Mouse (Mus musculus) liver, embryonic 16.5 days (tissue): Measurements from ENCODE around the gene Slit2. TPM values are rescaled to one million over a fixed set of nuclear protein-coding genes. Genes with fewer than 3 reads are reported as not detected.
"Not testable (repeated sequence)": the region's sequence is repeated elsewhere in the genome, so short reads cannot be mapped to it uniquely, and the experiment has no call there.

Source experiments
- ATAC-seq: fragments of 200-750 bp; cut with Nextera tagmentation; 2 replicates; pipeline ENCODE4 v1.8.0; 2017; ENCODE audit warnings: low read depth, mild to moderate bottlenecking, moderate number of reproducible peaks, moderate library complexity
- H3K27ac ChIP-seq: fragments of 300-500 bp; sonication (generic); 2 replicates; pipeline ENCODE4 v1.5.1; 2014; ENCODE audit warnings: mild to moderate bottlenecking, low read length
- H3K27me3 ChIP-seq: fragments of 300-500 bp; sonication (generic); 2 replicates; pipeline ENCODE4 v1.6.1; 2014; ENCODE audit warnings: low read depth, low read length, mixed read lengths; ENCODE audit not compliant: control insufficient read depth, insufficient read depth
- H3K36me3 ChIP-seq: fragments of 300-500 bp; sonication (generic); 2 replicates; pipeline ENCODE4 v1.6.1; 2014; ENCODE audit warnings: mild to moderate bottlenecking; ENCODE audit not compliant: control insufficient read depth, insufficient read depth
- H3K4me1 ChIP-seq: fragments of 300-500 bp; sonication (generic); 2 replicates; pipeline ENCODE4 v1.6.1; 2014; ENCODE audit warnings: low read depth, low read length, mixed read lengths; ENCODE audit not compliant: control insufficient read depth
- H3K4me2 ChIP-seq: fragments of 300-500 bp; sonication (generic); 2 replicates; pipeline ENCODE4 v1.6.1; 2014; ENCODE audit warnings: low read depth, low read length, mixed read lengths
- H3K4me3 ChIP-seq: fragments of 300-500 bp; sonication (generic); 2 replicates; pipeline ENCODE4 v1.5.1; 2014; ENCODE audit warnings: low read depth, mild to moderate bottlenecking, low read length
- H3K9ac ChIP-seq: fragments of 300-500 bp; sonication (generic); 2 replicates; pipeline ENCODE4 v1.6.1; 2014; ENCODE audit warnings: low read depth, low read length
- H3K9me3 ChIP-seq: fragments of 300-500 bp; sonication (generic); replicated peaks from 2 replicates; pipeline ENCODE4 v1.6.1; 2016; ENCODE audit warnings: low read length; ENCODE audit not compliant: control insufficient read depth
- WGBS: fragments of 180-500 bp; shearing (Covaris S2); extraction: QIAGEN DNeasy Blood & Tissue Kit; methylation state at CpG from one replicate; pipeline ENCODE4 v1.1.7; 2014; ENCODE audit not compliant: insufficient replicate concordance; 5-methylcytosine and 5-hydroxymethylcytosine counted together
- polyA plus RNA-seq: library from polyadenylated mRNA; unstranded; fragments of >200 nt; fragmentation: Nextera tagmentation; extraction: Ambion mirVana; gene quantifications from 2 replicates; pipeline ENCODE4 v1.2.1, GENCODE M21; 2015

Slit2 gene
- polyA plus RNA-seq, 1 experiment from 2014 or later = 0.47 TPM

DNA sequence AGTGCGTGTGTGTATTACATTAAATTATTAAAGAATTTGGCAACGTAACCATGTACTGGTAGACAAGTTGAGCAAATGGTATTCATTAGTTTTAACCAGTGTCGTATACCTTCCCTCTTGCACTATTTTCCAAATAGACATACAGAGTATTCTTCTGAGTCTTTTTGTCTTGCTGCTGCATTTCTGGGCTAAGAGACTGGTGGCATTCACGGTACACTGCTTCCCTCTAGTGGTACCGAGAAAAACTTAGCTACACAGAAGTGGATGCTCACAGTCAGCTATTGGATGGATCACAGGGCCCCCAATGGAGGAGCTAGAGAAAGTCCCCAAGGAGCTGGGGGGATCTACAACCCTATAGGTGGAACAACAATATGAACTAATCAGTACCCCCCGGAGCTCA is 257.8 kb downstream of the Slit2 start:
- H3K4me1 ChIP-seq, H3K27ac ChIP-seq, H3K4me2 ChIP-seq, ATAC-seq, H3K27me3 ChIP-seq, H3K9me3 ChIP-seq, H3K9ac ChIP-seq, H3K36me3 ChIP-seq, H3K4me3 ChIP-seq: not testable (repeated sequence)
- WGBS = 33% methylated on average over 6 of the region's 6 CpGs

DNA sequence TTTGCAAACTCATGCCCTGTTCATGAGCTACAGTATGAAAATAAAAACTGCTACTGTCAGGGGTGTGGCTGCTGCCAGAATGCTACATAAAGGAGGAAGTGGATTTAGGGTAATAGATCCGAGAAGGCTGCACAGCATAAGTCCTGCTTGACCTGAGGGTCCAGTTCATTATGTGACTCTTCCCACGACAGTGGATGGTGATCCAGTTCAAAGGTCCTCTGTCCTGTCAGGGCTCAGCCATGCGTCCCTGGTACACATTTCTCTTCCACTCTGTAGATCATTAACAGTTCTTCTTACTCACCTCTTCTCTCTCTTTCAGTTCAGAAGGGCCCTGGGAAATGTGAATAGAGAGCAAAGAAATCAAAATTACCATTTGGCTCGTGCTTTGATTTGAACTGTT is 265.4 kb downstream of the Slit2 start:
- Histone ChIP-seq H3K9ac (no peak overlapping the region), H3K27ac (no peak overlapping the region), H3K36me3 (no peaks in the 10 kb centered on the region), H3K4me3 (no peak overlapping the region), H3K27me3 (no peaks in the 10 kb centered on the region), H3K4me1 (no peaks in the 10 kb centered on the region), H3K9me3 (no peaks in the 10 kb centered on the region), H3K4me2 (no peak overlapping the region)
- peak; percentile 87 for ATAC-seq
- 41% methylated on average over 4 of the region's 4 CpGs for WGBS

DNA sequence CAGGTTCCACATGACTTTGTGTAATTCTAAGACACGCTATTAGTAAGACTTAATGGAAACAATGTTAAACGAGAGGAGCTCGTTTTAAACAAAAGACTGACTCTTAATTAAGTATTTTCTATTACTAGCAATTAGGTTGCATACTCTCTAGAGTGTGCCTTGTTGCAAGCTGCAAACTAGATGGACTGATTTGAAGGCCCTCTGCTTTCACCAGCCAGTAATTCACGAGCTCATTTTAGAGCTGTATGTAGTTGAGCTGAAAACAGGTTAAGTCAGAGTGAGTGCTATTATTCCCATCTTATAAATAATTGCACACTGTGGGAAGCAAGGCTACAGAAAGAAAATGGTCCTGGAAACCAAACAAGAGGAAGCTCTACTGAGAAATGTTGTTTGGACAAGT is 294.6 kb downstream of the Slit2 start:
- no peak overlapping the region for H3K27ac ChIP-seq
- H3K9me3 ChIP-seq = no peaks in the 10 kb centered on the region
- no peaks in the 10 kb centered on the region for H3K4me1 ChIP-seq
- ATAC-seq = no peak
- WGBS = 61% methylated on average over 4 of the region's 4 CpGs
- H3K4me3 ChIP-seq = no peak overlapping the region
- H3K9ac ChIP-seq = no peak overlapping the region
- no peaks in the 10 kb centered on the region for H3K36me3 ChIP-seq
- H3K4me2 ChIP-seq = no peak overlapping the region
- H3K27me3 ChIP-seq = no peaks in the 10 kb centered on the region

DNA sequence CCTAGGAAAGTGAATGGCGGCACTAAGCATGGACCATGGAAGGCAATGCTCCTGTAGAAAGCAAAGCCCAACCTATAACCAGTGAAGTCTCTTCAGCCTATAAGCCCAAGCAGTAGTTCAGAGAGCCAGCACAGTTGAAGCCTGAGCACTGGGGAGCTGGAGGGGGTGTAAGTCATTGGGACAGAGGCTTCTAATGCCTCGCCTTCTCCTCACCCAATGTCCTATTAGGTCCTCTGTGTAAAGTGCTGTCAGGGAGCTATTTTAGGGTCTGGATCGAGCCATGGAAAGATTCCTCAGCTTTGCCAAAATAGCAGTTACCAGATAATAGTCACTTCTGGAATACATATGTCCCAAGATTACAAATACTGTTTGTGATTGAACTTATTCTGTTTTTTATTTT is 318.2 kb downstream of the Slit2 start:
- no peak for ATAC-seq
- Histone ChIP-seq H3K9me3 (no peaks in the 10 kb centered on the region), H3K36me3 (no peaks in the 10 kb centered on the region), H3K9ac (no peak overlapping the region), H3K4me1 (no peaks in the 10 kb centered on the region), H3K4me2 (no peak overlapping the region), H3K27me3 (no peaks in the 10 kb centered on the region), H3K4me3 (no peak overlapping the region), H3K27ac (no peak overlapping the region)
- WGBS = 64% methylated on average over 3 of the region's 3 CpGs

DNA sequence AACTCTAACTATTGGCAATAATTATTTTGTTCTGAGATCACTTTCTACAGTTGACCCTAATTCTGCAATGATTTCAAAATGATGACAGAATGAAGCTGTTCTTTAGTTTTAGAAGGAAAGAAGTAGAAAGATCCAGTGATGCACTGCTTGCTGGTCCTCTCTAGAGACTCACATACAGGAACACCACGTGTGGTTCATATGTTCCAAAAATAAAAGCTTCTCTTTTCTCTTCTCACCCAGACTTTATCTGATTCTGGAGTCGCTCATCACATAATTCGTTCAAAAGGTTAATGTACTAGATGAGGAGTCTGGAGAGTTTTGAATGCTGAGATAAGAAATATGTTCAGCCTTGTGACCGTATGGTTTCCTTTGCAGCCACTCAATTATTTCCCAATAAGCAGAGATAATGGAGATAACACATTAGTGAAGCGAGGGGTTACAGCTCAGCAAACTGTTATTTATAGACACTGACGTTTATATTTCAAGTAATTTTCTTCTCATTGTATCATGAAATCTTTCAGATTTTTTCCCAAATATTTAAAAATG is 332.2 kb downstream of the Slit2 start:
- no peak overlapping the region for H3K9ac ChIP-seq
- no peak overlapping the region for H3K4me3 ChIP-seq
- no peaks in the 10 kb centered on the region for H3K9me3 ChIP-seq
- 17% methylated on average over 6 of the region's 6 CpGs for WGBS
- H3K36me3 ChIP-seq = no peaks in the 10 kb centered on the region
- H3K4me1 ChIP-seq = no peaks in the 10 kb centered on the region
- no peak for ATAC-seq
- no peak overlapping the region for H3K27ac ChIP-seq
- H3K4me2 ChIP-seq = no peak overlapping the region
- no peaks in the 10 kb centered on the region for H3K27me3 ChIP-seq

DNA sequence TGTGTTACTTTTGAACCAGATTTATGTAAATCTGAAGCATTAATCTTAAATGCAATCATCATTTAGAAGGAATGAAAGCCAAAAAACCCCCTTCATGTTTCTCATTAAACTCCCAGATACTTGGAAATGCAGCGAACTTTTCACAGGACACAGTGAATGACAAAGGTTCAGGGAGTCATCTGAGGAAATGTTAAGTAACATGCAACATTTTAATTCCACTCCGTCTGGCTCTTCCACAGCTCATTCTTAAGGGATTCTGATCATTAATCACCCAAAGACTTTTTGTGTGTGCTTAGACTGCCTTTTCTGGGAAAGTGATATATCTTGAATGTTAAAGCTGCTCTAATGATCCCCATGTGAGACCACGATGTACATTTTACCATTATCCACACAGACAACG is 337.7 kb downstream of the Slit2 start:
- Histone ChIP-seq H3K9ac (no peak overlapping the region), H3K4me2 (no peak overlapping the region)
- WGBS = 64% methylated on average over 4 of the region's 4 CpGs

DNA sequence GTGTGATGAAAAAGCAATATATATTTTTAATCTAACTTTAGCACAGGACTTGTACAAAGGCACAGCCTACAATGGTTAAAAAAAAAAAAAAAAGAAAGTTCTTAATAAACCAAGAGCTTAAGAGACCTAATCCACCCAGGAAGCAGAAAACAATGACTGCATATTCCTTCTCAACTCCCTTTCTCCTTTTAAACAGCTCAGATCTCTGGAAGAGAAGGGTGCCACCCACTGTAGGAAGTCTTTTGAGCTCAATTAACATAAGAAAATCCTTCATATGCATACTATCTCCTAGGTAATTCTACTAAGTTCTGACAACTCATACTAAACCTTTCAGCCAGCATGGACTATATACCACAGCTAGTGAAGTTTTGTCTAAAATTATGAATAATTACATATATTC is 343.3 kb downstream of the Slit2 start:
- no peak overlapping the region for H3K4me3 ChIP-seq
- H3K27ac ChIP-seq = no peak overlapping the region
- H3K9ac ChIP-seq = no peak overlapping the region
- H3K36me3 ChIP-seq = no peaks in the 10 kb centered on the region
- no peaks in the 10 kb centered on the region for H3K27me3 ChIP-seq
- ATAC-seq = no peak
- H3K4me2 ChIP-seq = no peak overlapping the region
- H3K9me3 ChIP-seq = no peaks in the 10 kb centered on the region
- H3K4me1 ChIP-seq = no peaks in the 10 kb centered on the region

More for the DNA sequence above, 337.7 kb downstream of the Slit2 start:
- no peak for ATAC-seq
- no peak overlapping the region for H3K27ac ChIP-seq
- H3K36me3 ChIP-seq = no peaks in the 10 kb centered on the region
- H3K4me3 ChIP-seq = no peak overlapping the region
- no peaks in the 10 kb centered on the region for H3K4me1 ChIP-seq
- H3K9me3 ChIP-seq = no peaks in the 10 kb centered on the region
- H3K27me3 ChIP-seq = no peaks in the 10 kb centered on the region

DNA sequence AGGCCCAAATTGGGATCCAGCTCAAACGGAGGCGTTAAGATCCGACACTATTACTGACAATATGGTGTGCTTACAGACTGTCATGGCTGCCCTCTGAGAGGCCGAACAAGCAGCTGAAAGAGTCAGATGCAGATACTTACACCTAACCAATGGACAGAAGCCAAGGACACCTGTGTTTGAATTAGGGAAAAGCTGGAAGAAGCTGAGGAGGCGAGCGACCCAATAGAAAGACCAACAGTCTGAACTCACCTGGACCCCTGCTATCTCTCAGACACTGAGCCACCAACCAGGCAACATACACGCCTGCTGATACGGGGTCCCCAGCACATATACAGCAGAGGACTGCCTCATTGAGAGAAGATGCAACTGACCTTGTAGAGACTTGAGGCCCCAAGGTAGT is 344.7 kb downstream of the Slit2 start, which contains the start of gene 5730480H06Rik:
Gene 5730480H06Rik, plus strand, starts transcription at position 301 of the 400 bp plus-strand sequence.
- no peak within 1 kb of the TSS for H3K9ac ChIP-seq
- no peak within 1 kb of the TSS for H3K4me2 ChIP-seq
- ATAC-seq = no peak
- H3K27me3 ChIP-seq = no peaks in the 10 kb centered on the region
- WGBS = 81% methylated on average over 8 of the region's 8 CpGs
- no peaks in the 10 kb centered on the region for H3K36me3 ChIP-seq
- H3K9me3 ChIP-seq = no peaks in the 10 kb centered on the region
- no peaks in the 10 kb centered on the region for H3K4me1 ChIP-seq
- no peak within 1 kb of the TSS for H3K4me3 ChIP-seq
- no peak within 1 kb of the TSS for H3K27ac ChIP-seq

DNA sequence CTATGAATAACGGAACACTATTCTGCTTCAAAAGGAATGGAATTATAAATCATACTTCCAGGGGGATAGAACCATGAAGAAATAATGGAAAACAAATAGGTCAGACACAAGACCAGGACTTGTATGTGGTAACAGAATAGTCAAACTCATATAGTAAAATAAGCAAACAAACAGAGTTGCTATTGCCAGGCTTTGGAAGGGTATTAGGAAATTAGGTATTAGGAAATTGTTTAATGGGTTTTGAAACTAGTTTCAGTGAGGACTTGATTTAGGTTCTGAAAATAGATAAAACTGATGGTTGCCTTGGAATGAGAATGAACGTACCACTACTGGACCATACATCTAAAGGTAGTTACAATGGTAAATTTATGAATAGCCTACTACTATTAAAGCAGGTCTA is 346.8 kb downstream of the Slit2 start:
- ATAC-seq = no peak
- no peaks in the 10 kb centered on the region for H3K36me3 ChIP-seq
- H3K27ac ChIP-seq = no peak overlapping the region
- no peaks in the 10 kb centered on the region for H3K4me1 ChIP-seq
- H3K9ac ChIP-seq = no peak overlapping the region
- H3K4me2 ChIP-seq = no peak overlapping the region
- WGBS = 64% methylated on average over 2 of the region's 2 CpGs
- no peaks in the 10 kb centered on the region for H3K9me3 ChIP-seq
- no peak overlapping the region for H3K4me3 ChIP-seq
- no peaks in the 10 kb centered on the region for H3K27me3 ChIP-seq
